Comparison of ENCODE assay signal across 29 mouse cellular contexts in genomic region chr7:30965677-30966076, GRCm38 (mm10). TPM values are rescaled to one million over a fixed set of nuclear protein-coding genes. Genes with fewer than 3 reads are reported as not detected.
DNase-seq lines count a peak whose midpoint lies in the region; ATAC-seq and TF ChIP-seq lines count a peak whose summit lies in the region.
"Had no signal": no experiment of that assay in that cellular context is flagged by ENCODE, and none has a peak within 500 bp of the region (broad histone marks: within the 10 kb centered on the region; RNA-seq: fewer than 3 reads in every experiment).

No protein-coding gene starts in this region.

- peaks cover 11% of the 10 kb centered on the region for H3K4me1 ChIP-seq in heart, embryonic 12.5 days (replicated peaks)
- peaks cover 45% of the 10 kb centered on the region for H3K4me1 ChIP-seq in liver, adult 2 months (ENCODE audit: control insufficient read depth, insufficient read depth, low read length)
- H3K4me1 ChIP-seq in liver, postnatal 0 days (ENCODE audit: insufficient read depth) = no peaks in the 10 kb centered on the region
- H3K4me1 ChIP-seq: embryonic facial prominence, embryonic 13.5 days; embryonic facial prominence, embryonic 15.5 days; forebrain, embryonic 13.5 days had no signal

- H3K4me2 ChIP-seq in heart, embryonic 12.5 days = no peak overlapping the region
- no peak overlapping the region for H3K4me2 ChIP-seq in liver, postnatal 0 days (ENCODE audit: low read depth, low read length)
- H3K4me2 ChIP-seq: embryonic facial prominence, embryonic 13.5 days; embryonic facial prominence, embryonic 15.5 days; forebrain, embryonic 13.5 days had no signal

- ATAC-seq in heart, embryonic 12.5 days (ENCODE audit: insufficient number of reproducible peaks, low FRiP score) = no peak
- ATAC-seq in liver, postnatal 0 days = no peak
- ATAC-seq: forebrain, embryonic 13.5 days; forebrain, embryonic 16.5 days had no signal

- peak; percentile 86 for DNase-seq in heart, adult 11 months
- DNase-seq in liver, adult 2 months (ENCODE audit: extremely low read depth, low read depth, low spot score) = peak; percentile 74
- no peak for DNase-seq in liver, postnatal 0 days
- DNase-seq in thymus, postnatal 4 days = peak; percentile 16
- no peak for DNase-seq in thymus, postnatal 14 days
- DNase-seq in right cerebral cortex, postnatal 4 days = no peak
- DNase-seq: adrenal gland, adult 2 months; adrenal gland, postnatal 10 days; adrenal gland, postnatal 25 days; cerebellum, adult 11 months; cerebellum, adult 18-20 months; cerebellum, adult 8-10 months; cerebellum, adult 9-11 months; cerebellum, postnatal 14 days; cerebellum, postnatal 36 days; embryo, embryonic 11 days had no signal

- H3K79me2 ChIP-seq in liver, adult 2 months (ENCODE audit: control insufficient read depth, insufficient read depth, low read length) = peaks cover 7% of the 10 kb centered on the region; the same call in 1 of the 2 replicates

- no peaks in the 10 kb centered on the region for H3K9me3 ChIP-seq in heart, embryonic 12.5 days (replicated peaks)
- no peaks in the 10 kb centered on the region for H3K9me3 ChIP-seq in liver, postnatal 0 days (ENCODE audit: low read length)
- H3K9me3 ChIP-seq: embryonic facial prominence, embryonic 13.5 days; embryonic facial prominence, embryonic 15.5 days; forebrain, embryonic 13.5 days had no signal

- H3K36me3 ChIP-seq in heart, embryonic 12.5 days = no peaks in the 10 kb centered on the region
- H3K36me3 ChIP-seq in liver, adult 2 months (ENCODE audit: control insufficient read depth, insufficient read depth, low read length) = peaks cover 19% of the 10 kb centered on the region
- H3K36me3 ChIP-seq in liver, postnatal 0 days (replicated peaks; ENCODE audit: insufficient read depth, low read length) = no peaks in the 10 kb centered on the region; the same call in 1 of the 2 replicates
- H3K36me3 ChIP-seq: embryonic facial prominence, embryonic 13.5 days had no signal

- WGBS in heart, embryonic 12.5 days = 88% methylated on average over 14 of the region's 14 CpGs
- 35% methylated on average over 14 of the region's 14 CpGs for WGBS in liver, adult 2 months
- WGBS in liver, postnatal 0 days (ENCODE audit: insufficient replicate concordance) = 79% methylated on average over 14 of the region's 14 CpGs

- H3K27me3 ChIP-seq in heart, embryonic 12.5 days (replicated peaks) = no peaks in the 10 kb centered on the region
- H3K27me3 ChIP-seq in liver, adult 2 months (ENCODE audit: control insufficient read depth, insufficient read depth, low read length) = no peaks in the 10 kb centered on the region
- no peaks in the 10 kb centered on the region for H3K27me3 ChIP-seq in liver, postnatal 0 days (ENCODE audit: insufficient read depth, low read length)
- H3K27me3 ChIP-seq: embryonic facial prominence, embryonic 13.5 days; embryonic facial prominence, embryonic 15.5 days; forebrain, embryonic 13.5 days had no signal

- no peak overlapping the region for H3K4me3 ChIP-seq in heart, embryonic 12.5 days
- H3K4me3 ChIP-seq in liver, adult 2 months (ENCODE audit: insufficient read depth, low read depth, low read length) = peak overlapping the region; percentile 1; the same call in 1 of the 2 replicates
- H3K4me3 ChIP-seq in liver, postnatal 0 days (ENCODE audit: low read depth, low read length) = no peak overlapping the region
- H3K4me3 ChIP-seq: embryonic facial prominence, embryonic 13.5 days; embryonic facial prominence, embryonic 15.5 days; erythroblast, embryonic 14.5 days; forebrain, embryonic 13.5 days had no signal

- H3K9ac ChIP-seq in heart, embryonic 12.5 days = no peak overlapping the region
- H3K9ac ChIP-seq in liver, adult 2 months (ENCODE audit: low read depth, low read length) = peak overlapping the region; percentile 76
- H3K9ac ChIP-seq in liver, postnatal 0 days (replicated peaks) = no peak overlapping the region
- H3K9ac ChIP-seq: embryonic facial prominence, embryonic 13.5 days; embryonic facial prominence, embryonic 15.5 days; forebrain, embryonic 13.5 days had no signal

- TF ChIP-seq POLR2A in liver, adult 2 months (IDR thresholded peaks at IDR 0.05; ENCODE audit: extremely low read depth, insufficient read depth, low read length) = 0 out of 2 replicates have a peak, but pooled peaks have one; percentile 2

- no peak overlapping the region for H3K27ac ChIP-seq in heart, embryonic 12.5 days (ENCODE audit: poor library complexity, severe bottlenecking)
- peak overlapping the region; percentile 95 for H3K27ac ChIP-seq in liver, adult 2 months (replicated peaks; ENCODE audit: insufficient read depth, low read depth, low read length)
- no peak overlapping the region for H3K27ac ChIP-seq in liver, postnatal 0 days (ENCODE audit: low read depth)
- H3K27ac ChIP-seq: embryonic facial prominence, embryonic 13.5 days; embryonic facial prominence, embryonic 15.5 days; forebrain, embryonic 13.5 days had no signal

- no peak for TF ChIP-seq EP300 in liver, postnatal 0 days (IDR thresholded peaks at IDR 0.05; ENCODE audit: low read depth)

- TF ChIP-seq CTCF in liver, adult 2 months (IDR thresholded peaks at IDR 0.05; ENCODE audit: low read depth, low read length) = no peak
- TF ChIP-seq CTCF in liver, postnatal 0 days (IDR thresholded peaks at IDR 0.05; ENCODE audit: low read depth) = no peak

RNA-seq across cellular contexts. Expression of gene Lsr, which starts 7.6 kb away (rescaled TPM):
- polyA plus RNA-seq in heart, embryonic 12.5 days (2016; fragmentation: Nextera tagmentation; extraction: Ambion mirVana) = 13.1 and 13.8 TPM in 2 replicates
- total RNA-seq in liver, adult 2 months (2014; rRNA removed) = 75.7 and 86.7 TPM in 2 replicates
- polyA plus RNA-seq in liver, adult 2 months (2012; rRNA removed) = 289 and 362 TPM in 2 replicates
- polyA plus RNA-seq in liver, postnatal 0 days (2015; fragmentation: Nextera tagmentation; extraction: Ambion mirVana) = 28.2 and 33.7 TPM in 2 replicates
- total RNA-seq: MEL had no signal

RNA-seq across cellular contexts. Expression of gene Fam187b, which starts 7.9 kb away (rescaled TPM):
- polyA plus RNA-seq in heart, embryonic 12.5 days (2016; fragmentation: Nextera tagmentation; extraction: Ambion mirVana) = 0.53 and 0.60 TPM in 2 replicates
- 2.4 and 3.0 TPM in 2 replicates for total RNA-seq in liver, adult 2 months (2014; rRNA removed)
- polyA plus RNA-seq in liver, adult 2 months (2012; rRNA removed) = 3.7 and 3.9 TPM in 2 replicates
- polyA plus RNA-seq in liver, postnatal 0 days (2015; fragmentation: Nextera tagmentation; extraction: Ambion mirVana) = 4.0 and 5.0 TPM in 2 replicates
- total RNA-seq: adrenal gland, postnatal 25 days; common myeloid progenitor, adult 5-6 weeks; MEL had no signal
- polyA plus RNA-seq: C2C12; erythroblast, embryonic 14.5 days had no signal

RNA-seq across cellular contexts. Expression of gene Usf2, which starts 9.1 kb away (rescaled TPM):
- polyA plus RNA-seq in heart, embryonic 12.5 days (2016; fragmentation: Nextera tagmentation; extraction: Ambion mirVana) = 18.4 and 22.5 TPM in 2 replicates
- total RNA-seq in liver, adult 2 months (2014; rRNA removed) = 40.5 and 55.1 TPM in 2 replicates
- polyA plus RNA-seq in liver, adult 2 months (2012; rRNA removed) = 160 and 161 TPM in 2 replicates
- polyA plus RNA-seq in liver, postnatal 0 days (2015; fragmentation: Nextera tagmentation; extraction: Ambion mirVana) = 11.6 and 12.0 TPM in 2 replicates

RNA-seq across cellular contexts. Expression of gene Hamp, which starts 21.8 kb away (rescaled TPM):
- not detected in 2 replicates for polyA plus RNA-seq in heart, embryonic 12.5 days (2016; fragmentation: Nextera tagmentation; extraction: Ambion mirVana)
- 1,191 and 3,227 TPM in 2 replicates for total RNA-seq in liver, adult 2 months (2014; rRNA removed)
- 8,217 and 12,671 TPM in 2 replicates for polyA plus RNA-seq in liver, adult 2 months (2012; rRNA removed)
- polyA plus RNA-seq in liver, postnatal 0 days (2015; fragmentation: Nextera tagmentation; extraction: Ambion mirVana) = 142 and 248 TPM in 2 replicates
- total RNA-seq: common myeloid progenitor, adult 5-6 weeks; ES-E14; MEL had no signal
- polyA plus RNA-seq: brain, embryonic 14.5 days; C2C12; embryonic facial prominence, embryonic 11.5 days; embryonic facial prominence, embryonic 13.5 days; embryonic facial prominence, embryonic 15.5 days; erythroblast, embryonic 14.5 days; forebrain, embryonic 11.5 days; forebrain, embryonic 13.5 days; forebrain, embryonic 16.5 days had no signal

RNA-seq across cellular contexts. Expression of gene Hamp2, which starts 41.2 kb away (rescaled TPM):
- polyA plus RNA-seq in heart, embryonic 12.5 days (2016; fragmentation: Nextera tagmentation; extraction: Ambion mirVana) = not detected in 2 replicates
- 445 and 548 TPM in 2 replicates for total RNA-seq in liver, adult 2 months (2014; rRNA removed)
- polyA plus RNA-seq in liver, adult 2 months (2012; rRNA removed) = 6,798 and 9,385 TPM in 2 replicates
- polyA plus RNA-seq in liver, postnatal 0 days (2015; fragmentation: Nextera tagmentation; extraction: Ambion mirVana) = 0.49 TPM in 1 of 2 replicates, not detected in the other
- total RNA-seq: common myeloid progenitor, adult 5-6 weeks; ES-E14; MEL had no signal
- polyA plus RNA-seq: brain, embryonic 14.5 days; C2C12; embryonic facial prominence, embryonic 11.5 days; embryonic facial prominence, embryonic 15.5 days; erythroblast, embryonic 14.5 days; forebrain, embryonic 11.5 days; forebrain, embryonic 13.5 days; forebrain, embryonic 16.5 days had no signal

Comparison
In these comparisons a context has a peak if more than half of its experiments do, and no peak if none do; other contexts are left out.
1. DNase-seq: peak in heart, adult 11 months (single experiment), liver, adult 2 months (single experiment) and thymus, postnatal 4 days (single experiment); none in liver, postnatal 0 days (single experiment), thymus, postnatal 14 days (single experiment) and right cerebral cortex, postnatal 4 days (single experiment).